11 mouse cellular contexts compared by ENCODE assay signal in the genomic region with DNA sequence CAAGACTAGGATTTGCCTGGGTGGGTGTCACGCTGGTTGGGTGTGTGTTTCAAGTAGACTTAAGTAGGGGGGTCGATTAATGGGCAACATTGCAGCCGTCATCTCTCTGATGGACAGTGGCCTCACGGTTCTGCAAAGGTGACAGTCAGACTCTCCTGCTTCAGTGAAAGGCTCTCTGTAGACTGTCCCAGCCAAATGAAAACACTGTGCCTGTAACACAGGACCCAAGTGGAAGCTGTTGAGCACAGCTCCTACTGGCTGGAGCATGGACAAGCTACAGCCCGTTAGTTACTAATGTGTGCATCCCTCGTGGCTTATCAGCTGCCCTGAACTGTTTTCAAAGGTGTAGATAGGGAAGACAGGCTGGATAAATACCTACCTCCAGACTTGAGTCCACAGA. TPM values are rescaled to one million over a fixed set of nuclear protein-coding genes. Genes with fewer than 3 reads are reported as not detected.
DNase-seq lines count a peak whose midpoint lies in the region; ATAC-seq lines count a peak whose summit lies in the region.
"Had no signal": no experiment of that assay in that cellular context is flagged by ENCODE, and none has a peak within 500 bp of the region (broad histone marks: within the 10 kb centered on the region; RNA-seq: fewer than 3 reads in every experiment).

No protein-coding gene starts in this region.

- DNase-seq in kidney, adult 8-10 months: no peak
- no peak for DNase-seq in embryonic facial prominence, embryonic 11.5 days (ENCODE audit: low spot score)
- DNase-seq in retina, embryonic 14.5 days (ENCODE audit: low spot score): no peak
- DNase-seq in frontal cortex, postnatal 36 days (ENCODE audit: low spot score in 2 of 2): no peak
- no peak for DNase-seq in urinary bladder, postnatal 14 days (ENCODE audit: low spot score)
- DNase-seq: adrenal gland, postnatal 10 days; lung, adult 2 months; right cerebral cortex, postnatal 4 days had no signal

- WGBS in kidney, embryonic 14.5 days: 45% methylated on average over 6 of the region's 6 CpGs
- 59% methylated on average over 6 of the region's 6 CpGs for WGBS in embryonic facial prominence, embryonic 11.5 days
- 38% methylated on average over 6 of the region's 6 CpGs for WGBS in heart, embryonic 14.5 days
- 42% methylated on average over 6 of the region's 6 CpGs for WGBS in midbrain, embryonic 13.5 days

- H3K9me3 ChIP-seq in kidney, embryonic 14.5 days (ENCODE audit: control insufficient read depth, low read length): no peaks in the 10 kb centered on the region
- H3K9me3 ChIP-seq in embryonic facial prominence, embryonic 11.5 days (replicated peaks; ENCODE audit: control insufficient read depth, low read length): no peaks in the 10 kb centered on the region
- H3K9me3 ChIP-seq in heart, embryonic 14.5 days (ENCODE audit: control insufficient read depth, low read length): no peaks in the 10 kb centered on the region
- no peaks in the 10 kb centered on the region for H3K9me3 ChIP-seq in midbrain, embryonic 13.5 days

- H3K4me2 ChIP-seq in kidney, embryonic 14.5 days (replicated peaks; ENCODE audit: low read depth, low read length): peak overlapping the region; percentile 59
- H3K4me2 ChIP-seq in embryonic facial prominence, embryonic 11.5 days (ENCODE audit: low read depth, low read length): peak overlapping the region; percentile 65
- peak overlapping the region; percentile 65 for H3K4me2 ChIP-seq in heart, embryonic 14.5 days (ENCODE audit: low read length)
- H3K4me2 ChIP-seq in midbrain, embryonic 13.5 days (replicated peaks): peak overlapping the region; percentile 65

- H3K27ac ChIP-seq in kidney, embryonic 14.5 days (ENCODE audit: low read depth, low read length): no peak overlapping the region
- H3K27ac ChIP-seq in embryonic facial prominence, embryonic 11.5 days (replicated peaks; ENCODE audit: low read depth, low read length): no peak overlapping the region
- peak overlapping the region; percentile 15 to 40; a peak in 2 of 4 replicates for H3K27ac ChIP-seq in heart, embryonic 14.5 days (replicated peaks in 1 of 2; ENCODE audit: control insufficient read depth in 1 of 2, insufficient read depth in 1 of 2, low read depth in 2 of 2, low read length in 2 of 2)
- 0 out of 2 replicates have a peak overlapping the region, but pooled peaks have one; percentile 63 for H3K27ac ChIP-seq in midbrain, embryonic 13.5 days

- ATAC-seq in kidney, embryonic 14.5 days (ENCODE audit: low FRiP score, low TSS enrichment): no peak
- no peak for ATAC-seq in embryonic facial prominence, embryonic 11.5 days (replicated peaks; ENCODE audit: insufficient number of reproducible peaks, low FRiP score, low TSS enrichment, low read depth)
- ATAC-seq in heart, embryonic 14.5 days (ENCODE audit: insufficient number of reproducible peaks, insufficient read depth, low FRiP score, low read depth): no peak
- no peak for ATAC-seq in midbrain, embryonic 13.5 days

- H3K4me1 ChIP-seq in kidney, embryonic 14.5 days (ENCODE audit: control insufficient read depth, insufficient read depth, low read length): peaks cover 41% of the 10 kb centered on the region
- H3K4me1 ChIP-seq in embryonic facial prominence, embryonic 11.5 days (ENCODE audit: control insufficient read depth, insufficient read depth, low read length): peaks cover 11% of the 10 kb centered on the region
- H3K4me1 ChIP-seq in heart, embryonic 14.5 days (ENCODE audit: control insufficient read depth in 2 of 2, insufficient read depth in 2 of 2, low read length in 2 of 2): peaks cover 27% of the 10 kb centered on the region in 2 experiments
- H3K4me1 ChIP-seq in midbrain, embryonic 13.5 days (replicated peaks): peaks cover 87% of the 10 kb centered on the region

- peak overlapping the region; percentile 51 for H3K9ac ChIP-seq in kidney, embryonic 14.5 days (ENCODE audit: low read depth, low read length)
- peak overlapping the region; percentile 42; the same call in 1 of the 2 replicates for H3K9ac ChIP-seq in embryonic facial prominence, embryonic 11.5 days (replicated peaks; ENCODE audit: low read length)
- H3K9ac ChIP-seq in heart, embryonic 14.5 days (ENCODE audit: low read length): peak overlapping the region; percentile 74
- peak overlapping the region; percentile 51 for H3K9ac ChIP-seq in midbrain, embryonic 13.5 days (replicated peaks)

- H3K36me3 ChIP-seq in kidney, embryonic 14.5 days (ENCODE audit: control insufficient read depth, insufficient read depth, low read length): peaks cover 5% of the 10 kb centered on the region; the same call in 1 of the 2 replicates
- H3K36me3 ChIP-seq in embryonic facial prominence, embryonic 11.5 days (replicated peaks; ENCODE audit: control insufficient read depth, insufficient read depth, low read depth, low read length): no peaks in the 10 kb centered on the region
- H3K36me3 ChIP-seq in heart, embryonic 14.5 days (ENCODE audit: control insufficient read depth, insufficient read depth, low read length): no peaks in the 10 kb centered on the region
- H3K36me3 ChIP-seq in midbrain, embryonic 13.5 days: no peaks in the 10 kb centered on the region

- peak overlapping the region; percentile 58 for H3K4me3 ChIP-seq in kidney, embryonic 14.5 days (ENCODE audit: low read length)
- peak overlapping the region; percentile 51 for H3K4me3 ChIP-seq in embryonic facial prominence, embryonic 11.5 days (ENCODE audit: low read depth, low read length)
- H3K4me3 ChIP-seq in heart, embryonic 14.5 days (ENCODE audit: control insufficient read depth in 1 of 2, insufficient read depth in 1 of 2, low read depth in 1 of 2, low read length in 2 of 2): peak overlapping the region; percentile 47 to 76
- H3K4me3 ChIP-seq in midbrain, embryonic 13.5 days (replicated peaks): peak overlapping the region; percentile 58

- no peaks in the 10 kb centered on the region for H3K27me3 ChIP-seq in kidney, embryonic 14.5 days (ENCODE audit: control insufficient read depth, insufficient read depth, low read length)
- H3K27me3 ChIP-seq in embryonic facial prominence, embryonic 11.5 days (ENCODE audit: control insufficient read depth, insufficient read depth, low read length): no peaks in the 10 kb centered on the region
- H3K27me3 ChIP-seq in heart, embryonic 14.5 days (ENCODE audit: control insufficient read depth, insufficient read depth, low read length): peaks cover 10% of the 10 kb centered on the region; the same call in 1 of the 2 replicates
- H3K27me3 ChIP-seq in midbrain, embryonic 13.5 days: peaks cover 11% of the 10 kb centered on the region

RNA-seq across cellular contexts. Expression of a gene that starts 3.5 kb away (rescaled TPM):
- polyA plus RNA-seq in kidney, embryonic 14.5 days (2014; fragmentation: Nextera tagmentation; extraction: Ambion mirVana): 50.5 and 56.4 TPM in 2 replicates
- 39.9 and 44.5 TPM in 2 replicates for polyA plus RNA-seq in embryonic facial prominence, embryonic 11.5 days (2014; fragmentation: Nextera tagmentation; extraction: Ambion mirVana)
- 41.3 and 51.0 TPM in 2 replicates for polyA plus RNA-seq in heart, embryonic 14.5 days (2014; fragmentation: Nextera tagmentation; extraction: Ambion mirVana)
- polyA plus RNA-seq in midbrain, embryonic 13.5 days (2015; fragmentation: Nextera tagmentation; extraction: Ambion mirVana): 16.1 and 17.1 TPM in 2 replicates

RNA-seq across cellular contexts. Expression of a gene that starts 54.1 kb away (rescaled TPM):
- polyA plus RNA-seq in kidney, embryonic 14.5 days (2014; fragmentation: Nextera tagmentation; extraction: Ambion mirVana): 0.27 and 0.31 TPM in 2 replicates
- polyA plus RNA-seq in embryonic facial prominence, embryonic 11.5 days (2014; fragmentation: Nextera tagmentation; extraction: Ambion mirVana): 0.56 TPM in 1 of 2 replicates, not detected in the other
- not detected in 2 replicates for polyA plus RNA-seq in heart, embryonic 14.5 days (2014; fragmentation: Nextera tagmentation; extraction: Ambion mirVana)
- polyA plus RNA-seq in midbrain, embryonic 13.5 days (2015; fragmentation: Nextera tagmentation; extraction: Ambion mirVana): 0.24 and 0.35 TPM in 2 replicates

Comparison
In these comparisons a context has a peak if more than half of its experiments do, and no peak if none do; other contexts are left out.
1. H3K27ac ChIP-seq: peak in heart, embryonic 14.5 days (2 of 2) and midbrain, embryonic 13.5 days (single experiment); none in kidney, embryonic 14.5 days (single experiment) and embryonic facial prominence, embryonic 11.5 days (single experiment).
2. Peak in every context shown above with its lines, with median percentiles within 50 percentile points of each other: H3K4me2 ChIP-seq, H3K4me3 ChIP-seq and H3K9ac ChIP-seq.